Mouse (Mus musculus) myocyte (in vitro differentiated cells): ENCODE measurements around the gene Nrde2. TPM values are rescaled to one million over a fixed set of nuclear protein-coding genes. Genes with fewer than 3 reads are reported as not detected.
"Not testable (repeated sequence)": the region's sequence is repeated elsewhere in the genome, so short reads cannot be mapped to it uniquely, and the experiment has no call there.

Experiments
- H3K27me3 ChIP-seq: one replicate; pipeline ENCODE4 v1.6.1; 2011; ENCODE audit not compliant: control insufficient read depth, insufficient read depth, insufficient read length
- H3K36me3 ChIP-seq: one replicate; pipeline ENCODE4 v1.6.1; 2011; ENCODE audit not compliant: control insufficient read depth, insufficient read depth
- H3K4me2 ChIP-seq: one replicate; pipeline ENCODE4 v1.6.1; 2011; ENCODE audit warnings: low read depth, control low read depth
- H3K4me3 ChIP-seq: one replicate; pipeline ENCODE4 v1.5.1; 2011; ENCODE audit warnings: mild to moderate bottlenecking, control low read depth, moderate library complexity
- H3K79me2 ChIP-seq: one replicate; pipeline ENCODE4 v1.6.1; 2011; ENCODE audit not compliant: control insufficient read depth, insufficient read depth
- H3ac ChIP-seq: one replicate; pipeline ENCODE4 v1.6.1; 2011; ENCODE audit not compliant: control insufficient read depth, insufficient read length
- CEBPB ChIP-seq: IDR thresholded peaks from 2 replicates; pipeline ENCODE4 v1.6.1; 2011; ENCODE audit warnings: mild to moderate bottlenecking, moderate library complexity; ENCODE audit not compliant: poor library complexity, insufficient read depth, severe bottlenecking
- E2F4 ChIP-seq: IDR thresholded peaks from one replicate; pipeline ENCODE4 v1.6.1; 2011; ENCODE audit warnings: mild to moderate bottlenecking, control low read depth, moderate library complexity; ENCODE audit not compliant: insufficient read depth
- MAX ChIP-seq: IDR thresholded peaks from one replicate; pipeline ENCODE4 v1.6.1; 2011; ENCODE audit warnings: low read depth, mild to moderate bottlenecking, control low read depth
- MYOD1 ChIP-seq, 3 experiments: IDR thresholded peaks; one replicate each; pipeline ENCODE4 v1.6.1; 2011; ENCODE audit warnings: control low read depth in 2 of 3, low read depth in 2 of 3, mild to moderate bottlenecking in 2 of 3, moderate library complexity in 1 of 3; ENCODE audit not compliant: insufficient read length in 2 of 3, control insufficient read depth in 1 of 3
- MYOG ChIP-seq, 3 experiments: IDR thresholded peaks; one replicate each; pipeline ENCODE4 v1.6.1; 2011; ENCODE audit warnings: control low read depth in 2 of 3, low read depth in 2 of 3, mild to moderate bottlenecking in 2 of 3; ENCODE audit not compliant: insufficient read length in 2 of 3, control insufficient read depth in 1 of 3, insufficient read depth in 1 of 3
- POLR2A ChIP-seq: IDR thresholded peaks from one replicate; pipeline ENCODE4 v1.6.1; 2011; ENCODE audit warnings: low read depth, mild to moderate bottlenecking, control low read depth, moderate library complexity; ENCODE audit not compliant: insufficient read length
- POLR2AphosphoS2 ChIP-seq: IDR thresholded peaks from one replicate; pipeline ENCODE4 v1.6.1; 2011; ENCODE audit warnings: low read depth, control low read depth; ENCODE audit not compliant: insufficient read length
- REST ChIP-seq: IDR thresholded peaks from one replicate; pipeline ENCODE4 v1.6.1; 2011; ENCODE audit warnings: mild to moderate bottlenecking, control low read depth, moderate library complexity; ENCODE audit not compliant: insufficient read depth, insufficient read length
- SRF ChIP-seq: IDR thresholded peaks from one replicate; pipeline ENCODE4 v1.6.1; 2011; ENCODE audit warnings: low read depth; ENCODE audit not compliant: control insufficient read depth, insufficient read length
- TCF12 ChIP-seq: IDR thresholded peaks from one replicate; pipeline ENCODE4 v1.6.1; 2011; ENCODE audit warnings: mild to moderate bottlenecking, control low read depth; ENCODE audit not compliant: poor library complexity, insufficient read depth, severe bottlenecking
- TCF3 ChIP-seq: IDR thresholded peaks from one replicate; pipeline ENCODE4 v1.6.1; 2011; ENCODE audit warnings: low read depth, control low read depth; ENCODE audit not compliant: insufficient read length
- USF1 ChIP-seq: IDR thresholded peaks from one replicate; pipeline ENCODE4 v1.6.1; 2011; ENCODE audit warnings: low read depth, mild to moderate bottlenecking, control low read depth, moderate library complexity
- polyA plus RNA-seq: library from polyadenylated mRNA; unstranded; fragments of >200 nt; fragmentation: generic; extraction: Trizol; gene quantifications from one replicate; pipeline ENCODE4 v1.2.1, GENCODE M21; 2012; ENCODE audit warnings: missing spikeins

The Nrde2 gene
- polyA plus RNA-seq, 1 experiment, result 9.3 TPM

DNA sequence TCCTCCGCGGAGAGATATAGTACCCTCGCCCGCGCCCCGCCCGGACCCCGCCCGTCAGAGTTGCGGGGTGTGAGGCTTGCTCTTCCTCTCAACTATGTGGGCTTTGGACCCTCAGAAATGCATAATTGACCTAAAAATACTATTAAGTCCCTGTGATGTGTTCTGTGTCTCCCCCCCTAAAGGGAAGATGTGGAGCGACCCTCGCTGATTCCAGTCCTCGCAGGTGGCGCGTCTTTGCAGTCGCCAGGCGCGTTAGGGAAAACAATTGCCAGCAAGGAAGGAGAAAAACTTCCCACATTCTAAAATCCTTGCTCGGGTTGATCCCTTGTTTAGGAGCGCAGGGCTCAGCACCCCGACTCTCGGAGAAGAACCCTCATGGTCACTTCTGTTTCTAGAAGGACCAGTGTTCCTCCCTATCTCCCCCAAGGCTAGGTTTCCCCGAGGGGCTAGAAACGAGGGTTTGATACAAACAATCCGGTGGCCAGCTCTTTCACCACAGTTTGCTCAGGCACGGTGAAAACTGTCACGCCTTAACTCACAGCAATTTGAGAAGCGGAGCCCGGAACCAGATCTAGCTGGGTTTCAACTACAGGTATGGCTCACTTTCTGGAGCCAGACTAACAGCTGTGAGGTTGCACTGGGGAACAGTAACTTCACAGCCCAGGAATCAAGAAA is 28.4 kb upstream of the Nrde2 start:
- H3K4me2 ChIP-seq, result peak overlapping the region; percentile 83
- no peaks in the 10 kb centered on the region for H3K36me3 ChIP-seq
- no peaks in the 10 kb centered on the region for H3K27me3 ChIP-seq
- H3K79me2 ChIP-seq, result no peaks in the 10 kb centered on the region
- peak overlapping the region; percentile 78 for H3K4me3 ChIP-seq
- peak overlapping the region; percentile 13 for H3ac ChIP-seq
- TF ChIP-seq MAX, result no peak
- TF ChIP-seq POLR2A, result peak; percentile 3

DNA sequence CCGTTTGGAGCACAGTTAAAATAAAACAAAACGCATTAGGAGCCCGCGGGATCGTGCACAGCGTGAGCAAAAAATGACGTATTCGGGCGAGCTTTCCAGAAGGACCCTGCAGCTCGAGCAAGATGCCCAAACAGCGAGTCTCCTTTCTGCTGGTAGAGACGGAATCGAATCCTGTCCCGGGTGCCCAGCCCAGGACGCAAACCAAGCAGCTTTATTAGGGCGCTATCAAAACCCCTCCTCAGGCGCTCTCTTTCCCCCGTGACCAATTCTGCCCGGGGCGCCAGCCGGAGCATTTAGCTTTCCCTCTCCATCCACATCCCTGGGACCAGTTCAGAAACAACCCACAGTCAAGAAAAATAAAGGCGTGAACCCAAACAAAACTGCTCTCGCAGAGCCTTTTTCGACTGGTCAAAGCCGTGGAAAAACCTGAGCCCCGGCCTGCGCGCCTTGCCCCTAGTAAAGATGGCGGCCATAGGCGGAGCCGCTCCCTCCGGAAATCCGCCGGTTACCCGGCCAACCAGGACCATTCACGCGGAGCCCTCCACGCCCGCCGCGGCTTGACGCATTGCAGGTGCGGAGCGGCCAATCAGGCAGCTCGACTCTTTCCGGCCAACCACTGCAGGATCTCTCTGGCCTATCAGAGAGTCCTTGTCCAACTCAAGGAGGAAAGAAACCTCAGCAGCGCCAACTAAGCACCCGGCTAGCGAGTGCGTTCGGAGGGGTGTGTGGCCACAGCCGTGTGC is 27.7 kb upstream of the Nrde2 start:
- Histone ChIP-seq H3K4me2 (peak overlapping the region; percentile 92), H3ac (peak overlapping the region; percentile 13), H3K4me3 (peak overlapping the region; percentile 78), H3K27me3 (no peaks in the 10 kb centered on the region), H3K36me3 (no peaks in the 10 kb centered on the region), H3K79me2 (no peaks in the 10 kb centered on the region)
- TF ChIP-seq MAX, result no peak
- no peak for TF ChIP-seq REST
- TF ChIP-seq CEBPB, result no peak
- no peak for TF ChIP-seq TCF3
- TF ChIP-seq POLR2A, result peak; percentile 88
- peak; percentile 63 for TF ChIP-seq POLR2AphosphoS2
- TF ChIP-seq MYOD1 (IDR thresholded peaks at IDR 0.05; ENCODE audit: control insufficient read depth in 1 of 3, insufficient read length in 2 of 3, low read depth in 2 of 3), result peak in 1 of 3 experiments; percentile 47
- TF ChIP-seq MYOG (IDR thresholded peaks at IDR 0.05; ENCODE audit: control insufficient read depth in 1 of 3, insufficient read depth in 1 of 3, insufficient read length in 2 of 3, low read depth in 2 of 3), result peak in 1 of 3 experiments; percentile 17
- TF ChIP-seq E2F4, result peak; percentile 46
- TF ChIP-seq SRF, result peak; percentile 30
- no peak for TF ChIP-seq TCF12
- TF ChIP-seq USF1, result no peak

DNA sequence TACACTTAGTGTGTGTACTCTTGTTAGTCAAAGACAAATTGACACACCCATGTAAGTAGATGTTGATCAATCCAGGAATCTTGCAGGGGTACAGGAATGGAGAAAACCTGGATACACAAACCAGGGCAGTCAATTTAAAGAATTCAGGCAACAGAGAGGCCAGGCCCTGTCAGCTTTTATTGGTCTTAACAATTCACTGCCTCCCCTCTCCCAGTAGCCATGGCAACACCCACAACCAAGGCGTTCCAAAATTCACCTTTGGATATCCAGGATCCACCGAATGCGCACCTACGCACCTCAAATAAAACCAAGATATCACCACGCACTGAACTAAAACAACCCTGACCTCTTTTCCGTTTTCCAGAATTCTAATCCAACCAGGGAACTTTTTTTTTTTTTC is 26.9 kb upstream of the Nrde2 start:
- Histone ChIP-seq H3K79me2 (no peaks in the 10 kb centered on the region), H3K4me3 (peak overlapping the region; percentile 78), H3K36me3 (no peaks in the 10 kb centered on the region), H3ac (peak overlapping the region; percentile 13), H3K27me3 (no peaks in the 10 kb centered on the region), H3K4me2 (peak overlapping the region; percentile 92)
- TF ChIP-seq POLR2AphosphoS2, result no peak

DNA sequence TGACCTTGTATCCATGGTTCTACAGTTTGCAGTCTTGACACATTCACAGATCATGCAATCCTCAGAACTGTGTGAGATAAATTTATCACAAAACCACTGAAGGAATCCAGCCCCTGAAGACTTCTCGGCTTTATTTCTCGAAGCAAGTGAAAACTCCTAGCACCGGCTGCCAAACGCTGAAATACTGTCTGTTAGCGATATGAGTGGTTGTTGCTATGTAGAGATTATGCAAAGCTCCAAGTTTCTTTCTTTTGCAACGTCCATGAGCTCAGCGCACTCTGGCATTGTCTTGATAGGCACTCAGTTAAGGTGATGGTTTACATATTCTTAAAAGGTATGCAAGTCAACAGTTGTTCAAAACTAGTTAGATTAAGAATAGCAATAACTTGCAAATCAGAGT is 26.4 kb upstream of the Nrde2 start:
- TF ChIP-seq MYOD1 (IDR thresholded peaks at IDR 0.05; ENCODE audit: control insufficient read depth in 1 of 3, insufficient read length in 2 of 3, low read depth in 2 of 3), result no peak
- no peak for TF ChIP-seq TCF12
- TF ChIP-seq USF1, result no peak
- TF ChIP-seq REST, result no peak
- no peak for TF ChIP-seq POLR2A
- H3K27me3 ChIP-seq, result no peaks in the 10 kb centered on the region
- H3K4me3 ChIP-seq, result peak overlapping the region; percentile 78

GRCm38 (mm10) chr12:100184976-100185375 is 25.5 kb upstream of the Nrde2 start:
- not testable (repeated sequence) for H3K79me2 ChIP-seq, H3ac ChIP-seq, H3K27me3 ChIP-seq, H3K4me2 ChIP-seq, H3K36me3 ChIP-seq, H3K4me3 ChIP-seq

More for the DNA sequence above, 26.4 kb upstream of the Nrde2 start:
- Histone ChIP-seq H3K4me2 (peak overlapping the region; percentile 92), H3K36me3 (no peaks in the 10 kb centered on the region), H3K79me2 (no peaks in the 10 kb centered on the region), H3ac (no peak overlapping the region)

- Histone ChIP-seq H3ac (no peak overlapping the region), H3K4me3 (no peak overlapping the region), H3K4me2 (peak overlapping the region; percentile 24), H3K27me3 (no peaks in the 10 kb centered on the region), H3K79me2 (no peaks in the 10 kb centered on the region), H3K36me3 (no peaks in the 10 kb centered on the region)
- no peak for TF ChIP-seq TCF12
- no peak for TF ChIP-seq POLR2A
- no peak for TF ChIP-seq MYOG (IDR thresholded peaks at IDR 0.05; ENCODE audit: control insufficient read depth in 1 of 3, insufficient read depth in 1 of 3, insufficient read length in 2 of 3, low read depth in 2 of 3)
- no peak for TF ChIP-seq E2F4
- no peak for TF ChIP-seq TCF3
- TF ChIP-seq USF1, result no peak
- TF ChIP-seq POLR2AphosphoS2, result no peak
These were observed 24.5 kb upstream of the Nrde2 start for GRCm38 (mm10) chr12:100183970-100184369.
